Mouse (Mus musculus): Measurements from ENCODE around the gene Olfr1179.
"Not testable (repeated sequence)": the region's sequence is repeated elsewhere in the genome, so short reads cannot be mapped to it uniquely, and the experiment has no call there.

The Olfr1179 gene

DNA sequence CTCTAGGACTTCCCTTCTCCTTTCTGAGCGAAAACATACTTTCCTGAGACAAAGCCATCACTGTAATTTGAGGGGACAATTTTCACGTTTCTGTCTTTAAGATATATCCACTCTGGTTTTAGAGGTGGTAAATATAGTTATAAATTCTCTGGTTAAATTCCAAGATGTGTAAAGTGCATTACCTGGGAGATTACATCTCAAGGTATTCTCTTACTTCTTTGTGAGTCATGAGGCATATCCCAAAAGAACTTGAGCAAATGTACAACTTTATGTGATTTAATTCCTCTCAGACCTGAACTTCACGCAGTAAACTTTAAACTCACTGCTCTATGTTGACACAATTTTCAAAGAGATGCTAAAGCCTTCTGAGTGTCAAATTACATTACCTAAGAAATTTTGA is at the start of gene Olfr1179:
TSS of gene Olfr1179 (minus strand) at position 101 of the 400 bp plus-strand sequence.
- DNase-seq (ENCODE audit: low spot score in 2 of 2), result no peak

DNA sequence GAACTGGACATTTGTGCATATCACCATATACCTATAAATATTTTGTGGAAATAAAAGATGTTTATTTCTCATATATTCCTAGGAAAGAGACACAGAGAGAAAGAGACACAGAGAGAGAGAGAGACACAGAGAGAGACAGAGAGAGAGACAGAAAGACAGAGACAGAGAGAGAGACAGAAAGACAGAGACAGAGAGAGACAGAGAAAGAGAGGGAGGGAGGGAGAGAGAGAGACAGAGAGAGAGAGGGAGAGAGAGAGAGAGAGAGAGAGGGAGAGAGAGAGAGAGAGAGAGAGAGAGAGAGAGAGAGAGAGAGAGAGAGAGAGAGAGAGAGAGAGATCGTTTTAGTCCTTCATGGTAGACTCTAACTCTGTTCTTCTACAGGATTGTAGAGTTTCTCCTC is 48.3 kb upstream of the Olfr1179 start, which contains the start of gene Olfr1183:
TSS of gene Olfr1183 (plus strand) at position 301 of the 400 bp plus-strand sequence.
- not testable (repeated sequence) for DNase-seq (ENCODE audit: low spot score in 2 of 2)

DNA sequence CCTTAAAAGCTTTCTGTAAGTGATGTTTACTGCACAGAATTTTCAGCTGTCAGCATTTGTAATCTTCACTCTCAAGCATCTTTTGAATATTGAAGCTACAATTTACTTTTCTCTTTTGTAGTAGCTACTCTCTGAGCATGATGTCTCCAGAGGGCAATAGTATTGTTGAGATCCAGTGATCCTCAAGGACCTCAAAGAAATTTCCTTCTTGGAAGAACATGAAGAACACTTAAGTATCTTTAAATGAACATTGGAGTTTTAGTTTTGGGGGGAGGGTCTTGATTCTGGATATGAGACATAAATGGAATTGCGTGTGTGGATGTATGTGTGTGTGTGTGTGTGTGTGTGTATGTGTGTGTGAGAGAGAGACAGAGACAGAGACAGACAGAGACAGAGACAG is 42.8 kb upstream of the Olfr1179 start, which contains the start of gene Gm13757:
TSS of gene Gm13757 (minus strand) at position 101 of the 400 bp plus-strand sequence.
- DNase-seq (ENCODE audit: low spot score in 2 of 2), result no peak

DNA sequence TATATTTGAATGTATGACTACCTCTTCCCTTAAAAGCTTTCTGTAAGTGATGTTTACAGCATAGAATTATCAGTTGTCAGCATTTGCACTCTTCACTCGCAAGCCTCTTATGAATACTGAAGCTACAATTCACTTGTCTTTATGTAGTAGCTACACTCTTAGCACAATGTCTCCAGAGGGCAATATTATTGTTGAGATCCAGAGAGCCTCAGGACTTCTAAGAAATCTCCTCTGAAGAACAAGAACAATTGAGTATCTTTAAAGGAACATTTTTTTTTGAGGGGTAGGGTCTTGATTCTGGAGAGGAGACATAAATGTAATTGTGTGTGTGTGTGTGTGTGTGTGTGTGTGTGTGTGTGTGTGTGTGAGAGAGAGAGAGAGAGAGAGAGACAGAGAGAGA is 19.8 kb upstream of the Olfr1179 start, which contains the start of gene Olfr1181:
TSS of gene Olfr1181 (minus strand) at position 101 of the 400 bp plus-strand sequence.
- DNase-seq (ENCODE audit: low spot score in 2 of 2), result no peak

DNA sequence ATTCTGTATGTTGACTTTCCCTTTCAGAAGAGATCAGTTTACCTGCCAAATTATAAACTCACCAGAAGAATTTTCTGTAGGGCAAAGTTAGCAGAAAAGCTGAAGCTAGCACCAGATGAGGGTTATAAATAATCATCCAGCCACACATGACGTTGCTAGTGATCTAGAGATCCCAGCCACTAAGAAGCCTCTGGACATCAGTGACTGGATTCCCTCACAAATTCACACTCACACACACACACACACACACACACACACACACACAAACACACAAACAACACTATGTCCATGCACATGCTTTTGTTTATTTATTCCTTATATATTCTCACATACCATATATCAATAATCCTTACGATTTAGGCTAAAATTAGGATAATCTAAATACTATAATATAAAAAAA is 12.8 kb upstream of the Olfr1179 start, which contains the start of gene Olfr1180:
TSS of gene Olfr1180 (minus strand) at position 101 of the 400 bp plus-strand sequence.
- DNase-seq (ENCODE audit: low spot score in 2 of 2), result no peak

DNA sequence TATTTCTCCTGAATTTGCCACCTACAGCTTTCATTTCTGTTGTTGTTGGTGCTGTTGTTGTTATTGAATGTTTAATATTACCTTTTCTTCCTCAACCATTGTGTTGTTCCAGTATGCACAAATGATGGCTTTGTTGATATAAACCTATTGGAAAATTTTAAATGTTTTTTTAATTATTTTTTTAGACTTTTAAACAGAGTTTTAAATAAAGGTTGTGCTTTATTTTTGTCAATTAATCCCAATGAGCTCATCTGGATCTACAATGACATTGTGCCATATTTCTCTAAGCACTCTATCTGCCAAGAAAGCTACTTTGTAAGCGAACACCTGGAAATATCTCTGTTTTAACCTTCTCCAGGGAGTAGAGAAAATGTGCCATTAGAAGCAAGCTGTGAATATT is 19.5 kb downstream of the Olfr1179 start, which contains the start of gene Olfr1178:
TSS of gene Olfr1178 (plus strand) at position 301 of the 400 bp plus-strand sequence.
- DNase-seq (ENCODE audit: low spot score in 2 of 2), result no peak

DNA sequence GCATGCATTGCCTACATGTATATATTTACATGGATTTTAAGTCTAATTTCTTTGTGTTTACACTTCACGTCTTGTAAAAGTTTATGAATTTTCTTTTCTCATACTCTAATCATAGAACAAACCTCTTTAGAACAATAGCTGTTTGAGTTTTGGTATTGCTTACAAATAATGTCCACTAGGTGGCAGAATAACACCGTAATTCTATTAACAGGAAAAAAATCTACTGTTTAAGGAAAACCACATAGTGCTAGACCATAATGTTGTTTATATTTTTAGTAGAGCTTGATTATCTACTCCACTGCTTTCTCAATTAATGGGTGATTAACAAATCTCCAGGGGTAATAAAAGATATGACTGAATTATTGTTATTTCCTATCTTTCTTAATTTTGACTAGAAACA is 49.9 kb downstream of the Olfr1179 start:
- DNase-seq (ENCODE audit: low spot score in 2 of 2), result no peak

All from frontal cortex, postnatal 36 days (tissue).